Mouse (Mus musculus) limb, embryonic 12.5 days (tissue): Measurements from ENCODE around the gene Krtap10-10. TPM values are rescaled to one million over a fixed set of nuclear protein-coding genes. Genes with fewer than 3 reads are reported as not detected.

Experiments
- ATAC-seq: fragments of 200-750 bp; cut with Nextera tagmentation; 2 replicates; pipeline ENCODE4 v1.8.0; 2017; ENCODE audit warnings: low read depth, moderate TSS enrichment; ENCODE audit not compliant: insufficient number of reproducible peaks, insufficient read depth, low FRiP score, low TSS enrichment
- H3K27ac ChIP-seq: fragments of 300-500 bp; sonication (generic); 2 replicates; pipeline ENCODE4 v1.5.1; 2016; ENCODE audit warnings: mild to moderate bottlenecking, moderate library complexity
- H3K27me3 ChIP-seq: fragments of 300-500 bp; sonication (generic); 2 replicates; pipeline ENCODE4 v1.6.1; 2016; ENCODE audit warnings: mild to moderate bottlenecking, moderate library complexity
- H3K36me3 ChIP-seq: fragments of 300-500 bp; sonication (generic); 2 replicates; pipeline ENCODE4 v1.6.1; 2016; ENCODE audit warnings: mild to moderate bottlenecking, moderate library complexity
- H3K4me1 ChIP-seq: fragments of 300-500 bp; sonication (generic); replicated peaks from 2 replicates; pipeline ENCODE4 v1.6.1; 2016
- H3K4me2 ChIP-seq: fragments of 300-500 bp; sonication (generic); 2 replicates; pipeline ENCODE4 v1.6.1; 2016; ENCODE audit warnings: mild to moderate bottlenecking, moderate library complexity
- H3K4me3 ChIP-seq: fragments of 300-500 bp; sonication (generic); replicated peaks from 2 replicates; pipeline ENCODE4 v1.5.1; 2016; ENCODE audit warnings: mild to moderate bottlenecking
- H3K9ac ChIP-seq: fragments of 300-500 bp; sonication (generic); replicated peaks from 2 replicates; pipeline ENCODE4 v1.6.1; 2016; ENCODE audit warnings: mild to moderate bottlenecking, moderate library complexity
- H3K9me3 ChIP-seq: fragments of 300-500 bp; sonication (generic); 2 replicates; pipeline ENCODE4 v1.6.1; 2016; ENCODE audit warnings: mild to moderate bottlenecking, moderate library complexity
- WGBS: fragments of 180-500 bp; shearing (Covaris S2); methylation state at CpG from one replicate; pipeline ENCODE4 v1.1.7; 2016; 5-methylcytosine and 5-hydroxymethylcytosine counted together
- polyA plus RNA-seq: library from polyadenylated mRNA; unstranded; fragments of >200 nt; fragmentation: Nextera tagmentation; extraction: Ambion mirVana; gene quantifications from 2 replicates; pipeline ENCODE4 v1.2.1, GENCODE M21; 2016

Krtap10-10 gene
- polyA plus RNA-seq, 1 experiment from 2014 or later: not detected

DNA sequence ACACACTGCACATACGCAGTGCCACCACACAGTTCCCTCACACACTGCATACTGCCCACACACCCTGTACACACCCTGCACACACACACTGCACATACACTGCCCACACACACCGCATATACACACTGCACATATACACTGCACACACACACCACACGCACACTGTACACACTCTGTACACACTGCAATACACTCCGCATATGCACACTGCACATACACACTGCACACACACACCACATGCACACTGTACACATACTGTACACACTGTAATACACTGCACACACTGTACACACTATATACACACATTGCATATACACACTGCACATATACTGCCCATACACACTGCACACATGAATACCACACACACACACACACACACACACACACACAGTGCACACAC, 17.2 kb upstream of the Krtap10-10 start:
- WGBS: 95% methylated on average over 4 of the region's 4 CpGs
- ATAC-seq: peak; percentile 59
- Histone ChIP-seq H3K27ac (no peak overlapping the region), H3K9ac (no peak overlapping the region), H3K4me1 (0 out of 2 replicates have a peak, but pooled peaks cover 3% of the 10 kb centered on the region), H3K36me3 (no peaks in the 10 kb centered on the region), H3K4me3 (no peak overlapping the region), H3K4me2 (no peak overlapping the region), H3K27me3 (no peaks in the 10 kb centered on the region), H3K9me3 (peaks cover 6% of the 10 kb centered on the region; the same call in 1 of the 2 replicates)

DNA sequence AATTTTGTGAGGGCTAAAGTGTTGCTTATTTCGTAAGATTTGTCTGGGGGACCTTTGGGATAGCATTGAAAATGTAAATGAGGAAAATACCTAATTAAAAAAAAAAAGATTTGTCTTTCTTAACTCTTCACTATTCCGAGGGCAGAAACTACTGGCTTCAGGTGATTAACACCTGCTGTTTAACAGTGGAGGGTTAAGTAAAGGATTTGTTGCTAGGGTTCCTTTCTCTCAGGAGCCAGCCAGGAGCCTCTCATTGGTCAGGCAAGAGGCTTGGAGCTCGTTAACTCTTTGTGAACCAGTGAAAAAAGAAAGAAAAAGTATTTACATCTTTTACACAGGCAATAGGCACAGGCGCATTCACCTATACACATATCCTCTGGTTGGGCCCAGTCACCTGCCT, 16.5 kb upstream of the Krtap10-10 start:
- 31% methylated on average over 4 of the region's 4 CpGs for WGBS
- Histone ChIP-seq H3K4me1 (0 out of 2 replicates have a peak, but pooled peaks cover 3% of the 10 kb centered on the region), H3K9me3 (peaks cover 12% of the 10 kb centered on the region), H3K4me2 (no peak overlapping the region), H3K4me3 (no peak overlapping the region), H3K9ac (no peak overlapping the region), H3K27me3 (no peaks in the 10 kb centered on the region), H3K36me3 (no peaks in the 10 kb centered on the region), H3K27ac (no peak overlapping the region)
- ATAC-seq: no peak

DNA sequence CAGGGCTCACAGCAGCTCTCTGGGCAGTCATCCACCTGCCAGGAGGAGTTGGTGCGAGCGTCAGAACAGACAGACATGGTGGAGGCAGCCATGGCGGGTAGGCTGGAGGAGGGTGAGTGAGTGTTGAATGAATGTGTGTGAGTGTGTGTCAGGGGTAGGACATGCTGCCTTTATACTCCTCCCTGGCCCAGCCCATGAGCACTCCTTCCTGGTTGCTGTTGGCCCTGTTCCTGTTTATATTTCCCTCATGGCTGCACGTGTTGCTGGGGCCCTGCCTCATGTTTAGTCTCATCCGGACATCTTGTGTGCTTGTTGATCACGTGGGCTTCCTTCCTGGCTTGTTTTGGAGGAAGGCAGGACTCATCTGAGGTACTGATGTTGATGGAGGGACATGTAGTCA, 8.8 kb upstream of the Krtap10-10 start, which contains the start of gene Krtap10-4:
TSS of gene Krtap10-4 (minus strand) at position 145 of the 400 bp plus-strand sequence.
- Histone ChIP-seq H3K4me3 (no peak within 1 kb of the TSS), H3K9me3 (peaks cover 12% of the 10 kb centered on the region), H3K27me3 (no peaks in the 10 kb centered on the region), H3K4me2 (no peak within 1 kb of the TSS), H3K27ac (no peak within 1 kb of the TSS), H3K36me3 (no peaks in the 10 kb centered on the region), H3K4me1 (0 out of 2 replicates have a peak, but pooled peaks cover 5% of the 10 kb centered on the region), H3K9ac (no peak within 1 kb of the TSS)
- WGBS: 67% methylated on average over 6 of the region's 6 CpGs
- ATAC-seq: no peak

DNA sequence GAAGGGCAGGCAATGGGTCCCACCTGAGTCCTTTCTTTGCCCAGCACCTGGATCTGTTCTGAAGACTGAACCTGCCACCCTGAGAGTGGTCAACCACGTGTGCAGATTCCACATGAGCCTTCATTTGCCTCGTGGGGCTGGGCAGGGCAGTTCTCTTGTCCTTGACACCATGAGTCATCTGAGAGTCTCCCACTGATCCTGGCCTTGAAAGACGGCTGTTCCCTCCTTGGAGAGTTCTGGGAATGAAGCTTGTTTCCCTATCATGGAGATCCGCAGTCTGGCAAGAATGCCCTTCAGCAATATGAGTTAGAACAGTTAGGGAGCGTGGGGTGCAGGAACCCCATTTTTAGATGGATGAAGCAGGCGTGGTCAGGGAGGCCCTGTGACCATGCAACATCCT, 3.3 kb downstream of the Krtap10-10 start:
- 70% methylated on average over 6 of the region's 6 CpGs for WGBS
- ATAC-seq: no peak

DNA sequence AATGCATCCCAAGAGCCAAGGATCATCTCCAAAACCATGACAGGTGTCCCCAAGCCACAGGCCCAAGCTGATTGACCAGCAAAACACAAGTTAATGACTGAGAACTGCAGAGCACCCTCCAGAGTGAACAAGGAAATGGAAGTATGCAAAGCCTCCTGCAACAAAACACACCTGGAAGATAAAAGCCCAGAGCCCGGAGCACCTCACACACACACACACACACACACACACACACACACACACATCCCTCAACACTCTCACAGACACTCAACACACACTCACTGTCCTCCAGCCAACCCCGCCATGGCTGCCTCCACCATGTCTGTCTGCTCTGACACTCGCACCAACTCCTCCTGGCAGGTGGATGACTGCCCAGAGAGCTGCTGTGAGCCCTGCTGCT, 10.8 kb downstream of the Krtap10-10 start, which contains the start of gene Gm36176:
TSS of gene Gm36176 (plus strand) at position 301 of the 400 bp plus-strand sequence.
- no peaks in the 10 kb centered on the region for H3K36me3 ChIP-seq
- H3K9ac ChIP-seq: no peak within 1 kb of the TSS
- no peak for ATAC-seq
- no peak within 1 kb of the TSS for H3K4me2 ChIP-seq
- no peak within 1 kb of the TSS for H3K27ac ChIP-seq
- H3K4me3 ChIP-seq: no peak within 1 kb of the TSS
- peaks cover 23% of the 10 kb centered on the region for H3K9me3 ChIP-seq
- WGBS: 79% methylated on average over 3 of the region's 3 CpGs
- no peaks in the 10 kb centered on the region for H3K4me1 ChIP-seq
- H3K27me3 ChIP-seq: peaks cover 3% of the 10 kb centered on the region; the same call in 1 of the 2 replicates

More for the DNA sequence above, 3.3 kb downstream of the Krtap10-10 start:
- Histone ChIP-seq H3K9ac (no peak overlapping the region), H3K9me3 (peaks cover 14% of the 10 kb centered on the region), H3K36me3 (no peaks in the 10 kb centered on the region), H3K27me3 (no peaks in the 10 kb centered on the region), H3K4me2 (no peak overlapping the region), H3K4me3 (no peak overlapping the region), H3K27ac (no peak overlapping the region), H3K4me1 (no peaks in the 10 kb centered on the region)

DNA sequence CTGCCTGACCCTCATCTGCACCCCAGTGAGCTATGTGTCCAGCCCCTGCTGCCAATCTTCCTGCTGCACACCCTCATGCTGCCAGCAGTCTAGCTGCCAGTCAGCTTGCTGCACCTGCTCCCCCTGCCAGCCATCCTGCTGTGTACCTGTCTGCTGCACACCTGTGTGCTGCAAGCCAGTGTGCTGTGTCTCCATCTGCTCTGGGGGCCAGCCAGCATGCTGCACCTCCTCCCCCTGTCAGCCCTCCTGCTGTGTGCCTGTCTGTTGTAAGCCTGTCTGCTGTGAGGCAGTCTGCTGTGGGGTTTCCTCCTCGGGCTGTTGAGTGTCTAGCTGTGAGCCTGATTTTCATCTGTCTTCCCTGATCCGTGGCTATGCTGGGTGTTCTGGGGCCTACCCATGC, 11.2 kb downstream of the Krtap10-10 start:
- H3K27me3 ChIP-seq: peaks cover 3% of the 10 kb centered on the region; the same call in 1 of the 2 replicates
- no peaks in the 10 kb centered on the region for H3K36me3 ChIP-seq
- no peak overlapping the region for H3K4me3 ChIP-seq
- H3K27ac ChIP-seq: no peak overlapping the region
- H3K9me3 ChIP-seq: peaks cover 23% of the 10 kb centered on the region
- WGBS: 18% methylated on average over 2 of the region's 2 CpGs
- H3K9ac ChIP-seq: no peak overlapping the region
- H3K4me2 ChIP-seq: no peak overlapping the region
- ATAC-seq: no peak
- H3K4me1 ChIP-seq: no peaks in the 10 kb centered on the region

DNA sequence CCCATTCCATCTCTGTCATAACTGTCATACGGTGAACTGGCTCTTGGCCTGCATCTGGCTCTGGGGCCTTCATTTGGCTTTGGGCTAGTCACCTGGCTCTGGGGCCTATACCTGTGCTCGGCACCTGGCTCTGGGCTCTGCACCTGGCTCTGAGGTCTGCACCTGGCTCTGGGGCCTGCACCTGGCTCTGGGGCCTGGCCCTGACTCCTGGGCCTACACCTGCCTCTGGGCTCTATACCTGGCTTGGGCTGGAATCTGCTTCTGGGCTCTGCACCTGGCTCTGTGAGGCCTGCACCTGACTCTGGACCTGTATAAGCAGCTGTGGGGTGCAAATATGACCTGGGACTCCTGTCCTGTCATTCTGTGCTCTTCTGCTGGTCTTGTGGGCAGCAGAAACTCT, 11.8 kb downstream of the Krtap10-10 start:
- 79% methylated on average over 2 of the region's 2 CpGs for WGBS
- Histone ChIP-seq H3K4me1 (no peaks in the 10 kb centered on the region), H3K9me3 (peaks cover 23% of the 10 kb centered on the region), H3K36me3 (no peaks in the 10 kb centered on the region), H3K4me3 (no peak overlapping the region), H3K4me2 (no peak overlapping the region), H3K9ac (no peak overlapping the region), H3K27me3 (peaks cover 3% of the 10 kb centered on the region; the same call in 1 of the 2 replicates), H3K27ac (no peak overlapping the region)
- no peak for ATAC-seq

DNA sequence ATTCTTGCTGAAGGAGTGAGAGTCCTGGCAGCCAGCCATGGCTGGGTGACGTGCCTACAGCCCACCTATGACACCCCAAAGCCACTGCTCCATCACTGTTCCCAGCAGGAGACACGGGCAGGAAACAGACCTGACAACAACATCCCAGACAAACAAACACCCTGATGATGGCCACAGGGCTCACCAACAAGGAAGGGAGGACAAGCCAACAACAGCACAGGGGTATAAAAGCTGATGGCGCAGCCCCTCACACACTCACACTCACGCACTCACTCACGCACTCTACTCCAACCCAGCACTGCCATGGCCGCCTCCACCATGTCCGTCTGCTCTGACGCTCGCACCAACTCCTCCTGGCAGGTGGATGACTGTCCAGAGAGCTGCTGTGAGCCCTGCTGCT, 16.8 kb downstream of the Krtap10-10 start, which contains the start of gene Gm10318:
TSS of gene Gm10318 (plus strand) at position 301 of the 400 bp plus-strand sequence.
- H3K4me1 ChIP-seq: no peaks in the 10 kb centered on the region
- peaks cover 3% of the 10 kb centered on the region for H3K27me3 ChIP-seq
- WGBS: 74% methylated on average over 9 of the region's 9 CpGs
- no peak for ATAC-seq
- H3K9ac ChIP-seq: no peak within 1 kb of the TSS
- no peak within 1 kb of the TSS for H3K4me2 ChIP-seq
- no peaks in the 10 kb centered on the region for H3K36me3 ChIP-seq
- H3K4me3 ChIP-seq: no peak within 1 kb of the TSS
- H3K9me3 ChIP-seq: peaks cover 6% of the 10 kb centered on the region; the same call in 1 of the 2 replicates
- no peak within 1 kb of the TSS for H3K27ac ChIP-seq

DNA sequence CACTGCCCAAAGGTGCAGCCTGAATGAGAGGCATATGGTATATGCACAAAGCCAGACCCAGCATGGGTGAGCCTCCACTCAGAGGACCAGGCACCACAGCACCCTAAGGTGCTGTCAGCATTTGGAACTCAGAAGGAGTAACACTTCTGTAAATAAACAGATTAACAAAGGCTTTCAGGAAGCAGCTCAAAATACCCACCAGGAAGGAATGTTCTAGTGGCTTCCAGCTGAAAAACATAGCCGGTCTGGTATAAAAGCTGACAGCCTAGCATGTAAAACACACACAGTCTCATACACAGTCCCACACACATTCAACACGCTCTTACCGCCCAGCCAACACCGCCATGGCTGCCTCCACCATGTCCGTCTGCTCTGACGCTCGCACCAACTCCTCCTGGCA, 25.9 kb downstream of the Krtap10-10 start, which contains the start of gene Gm3285:
TSS of gene Gm3285 (plus strand) at position 301 of the 400 bp plus-strand sequence.
- no peak for ATAC-seq
- H3K4me3 ChIP-seq: no peak within 1 kb of the TSS
- H3K4me1 ChIP-seq: no peaks in the 10 kb centered on the region
- H3K36me3 ChIP-seq: no peaks in the 10 kb centered on the region
- H3K4me2 ChIP-seq: no peak within 1 kb of the TSS
- no peaks in the 10 kb centered on the region for H3K9me3 ChIP-seq
- no peak within 1 kb of the TSS for H3K9ac ChIP-seq
- no peak within 1 kb of the TSS for H3K27ac ChIP-seq
- H3K27me3 ChIP-seq: no peaks in the 10 kb centered on the region; the same call in 1 of the 2 replicates
- 48% methylated on average over 7 of the region's 7 CpGs for WGBS

DNA sequence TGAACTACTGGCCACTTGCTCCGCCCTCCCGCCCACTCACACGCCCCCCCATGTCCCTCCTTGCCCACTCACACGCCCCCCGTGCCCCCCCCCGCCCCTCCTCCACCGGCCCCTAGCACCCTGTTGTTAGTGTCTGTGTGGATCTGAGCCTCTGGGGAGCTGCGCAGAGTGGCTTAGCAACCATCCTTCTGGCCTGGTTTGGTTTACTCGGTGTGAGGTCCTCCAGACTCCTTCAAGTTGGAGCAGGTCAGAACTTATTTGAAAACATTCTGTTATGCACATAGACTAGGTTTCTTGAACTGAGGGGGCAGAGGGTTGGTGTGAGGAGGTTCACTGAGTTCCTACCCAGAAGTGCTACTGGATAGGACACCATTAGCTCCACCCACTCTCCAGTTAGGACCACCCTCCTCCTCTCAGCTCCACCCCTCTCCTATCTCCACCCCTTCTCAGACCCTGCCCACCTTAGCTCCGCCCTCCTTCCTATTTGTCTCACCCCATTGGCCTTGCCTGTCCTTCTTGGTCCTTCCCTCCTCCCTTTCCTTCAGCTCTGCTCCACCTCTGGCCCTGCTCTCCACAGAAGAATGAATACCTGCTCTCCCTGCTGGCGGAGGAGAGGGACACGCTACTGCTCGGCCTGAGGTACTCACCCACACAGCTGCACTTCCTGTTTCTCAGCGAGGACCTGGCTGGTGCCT, 28.5 kb downstream of the Krtap10-10 start:
- WGBS: 28% methylated on average over 14 of the region's 14 CpGs
- Histone ChIP-seq H3K4me1 (no peaks in the 10 kb centered on the region), H3K36me3 (no peaks in the 10 kb centered on the region), H3K4me3 (peak overlapping the region; percentile 24), H3K27ac (no peak overlapping the region), H3K4me2 (peak overlapping the region; percentile 46), H3K9me3 (no peaks in the 10 kb centered on the region), H3K9ac (no peak overlapping the region), H3K27me3 (no peaks in the 10 kb centered on the region; the same call in 1 of the 2 replicates)
- peak; percentile 60; the same call in 1 of the 2 replicates for ATAC-seq

DNA sequence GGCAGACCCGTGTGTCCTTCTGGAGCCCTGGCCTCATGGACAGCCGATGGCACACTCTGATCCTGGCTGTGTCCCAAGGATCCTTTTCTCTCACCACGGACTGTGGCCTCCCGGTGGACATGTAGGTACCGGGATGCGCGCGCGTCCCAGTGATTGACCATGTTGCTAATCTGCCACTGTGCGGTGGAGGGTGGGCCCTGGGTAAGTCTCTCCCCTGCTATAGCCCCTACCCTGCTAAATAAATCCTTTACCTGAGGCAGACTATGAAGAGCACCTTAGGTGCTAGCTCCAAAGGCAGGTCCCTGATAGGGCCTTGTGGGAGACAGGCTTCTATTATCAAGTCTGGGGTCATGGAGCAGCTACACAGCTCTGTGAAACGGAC, 29.0 kb downstream of the Krtap10-10 start:
- peak overlapping the region; percentile 46 for H3K4me2 ChIP-seq
- 25% methylated on average over 11 of the region's 11 CpGs for WGBS
- no peaks in the 10 kb centered on the region for H3K4me1 ChIP-seq
- H3K9me3 ChIP-seq: no peaks in the 10 kb centered on the region
- H3K36me3 ChIP-seq: no peaks in the 10 kb centered on the region
- no peak overlapping the region for H3K27ac ChIP-seq
- no peaks in the 10 kb centered on the region; the same call in 1 of the 2 replicates for H3K27me3 ChIP-seq
- peak overlapping the region; percentile 24 for H3K4me3 ChIP-seq
- ATAC-seq: peak; percentile 5; the same call in 1 of the 2 replicates
- no peak overlapping the region for H3K9ac ChIP-seq
